Mouse (Mus musculus): Measurements from ENCODE around the gene Klf8. TPM values are rescaled to one million over a fixed set of nuclear protein-coding genes. Genes with fewer than 3 reads are reported as not detected.

Gene Klf8
- polyA plus RNA-seq, 1 experiment from 2014 or later, result 1.5 TPM

DNA sequence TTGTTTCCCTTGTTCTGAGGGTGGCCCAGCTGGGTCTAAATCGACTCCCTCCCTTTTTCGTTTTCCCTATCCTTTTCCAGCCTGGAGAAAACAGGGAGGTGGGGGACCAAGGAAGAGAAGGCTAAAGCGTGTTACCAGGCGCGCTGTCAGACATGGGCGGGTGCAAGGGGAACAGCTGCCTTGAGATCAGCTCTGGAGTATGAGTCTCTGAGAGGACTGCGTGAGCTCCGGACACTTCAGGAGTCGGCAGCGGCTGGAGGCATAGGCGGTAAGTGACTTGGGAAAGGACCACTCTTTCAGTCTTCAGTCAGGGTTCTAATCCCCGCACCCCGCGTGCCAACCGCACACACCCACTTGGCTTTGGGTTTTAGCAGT is 122.9 kb downstream of the Klf8 start:
- DNase-seq (ENCODE audit: low spot score), result no peak
- peak overlapping the region; percentile 67; the same call in 1 of the 2 replicates for H3K27ac ChIP-seq
- 0 out of 2 replicates have a peak, but pooled peaks cover 3% of the 10 kb centered on the region for H3K4me1 ChIP-seq
- H3K27me3 ChIP-seq (ENCODE audit: insufficient read depth, poor library complexity, severe bottlenecking), result peaks cover 20% of the 10 kb centered on the region; the same call in 1 of the 2 replicates
- peak overlapping the region; percentile 60 for H3K4me3 ChIP-seq
- WGBS, result 20% methylated on average over 15 of the region's 15 CpGs
- no peaks in the 10 kb centered on the region for H3K36me3 ChIP-seq
- no peaks in the 10 kb centered on the region for H3K9me3 ChIP-seq

DNA sequence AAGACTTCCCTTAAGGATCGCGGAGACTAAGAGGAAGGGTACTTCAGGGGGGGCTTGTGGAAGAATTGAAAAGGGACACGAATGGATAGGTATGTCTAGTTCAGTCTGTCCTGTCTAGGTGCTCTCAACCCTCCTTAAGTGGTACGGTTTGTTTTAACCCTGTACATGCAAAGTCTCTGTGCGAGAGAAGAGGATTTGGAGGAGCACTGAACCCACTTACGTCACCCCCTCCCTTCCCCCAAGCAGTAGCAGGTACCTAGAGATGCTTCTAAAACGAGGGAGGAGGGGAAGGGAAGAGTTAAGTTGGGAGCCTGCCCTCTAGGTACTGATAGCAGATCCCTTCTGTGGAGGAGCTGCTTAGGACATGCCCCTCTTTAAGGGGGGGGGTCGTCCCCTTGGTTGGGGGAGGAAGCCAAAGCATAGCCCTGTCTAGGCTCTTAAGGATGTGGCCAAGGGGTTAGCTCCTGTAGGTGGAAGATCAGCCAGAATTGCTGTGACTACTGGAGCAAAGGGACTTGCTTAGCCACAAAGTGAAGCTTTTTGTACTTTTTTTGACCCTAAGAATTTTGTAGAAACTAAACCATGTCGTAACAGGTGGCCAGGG is 123.5 kb downstream of the Klf8 start:
- Histone ChIP-seq H3K27me3 (ENCODE audit: insufficient read depth, poor library complexity, severe bottlenecking) (peaks cover 20% of the 10 kb centered on the region; the same call in 1 of the 2 replicates), H3K27ac (no peak overlapping the region), H3K36me3 (no peaks in the 10 kb centered on the region), H3K9me3 (no peaks in the 10 kb centered on the region), H3K4me1 (0 out of 2 replicates have a peak, but pooled peaks cover 3% of the 10 kb centered on the region), H3K4me3 (peak overlapping the region; percentile 60)
- 21% methylated on average over 9 of the region's 9 CpGs for WGBS
- no peak for DNase-seq (ENCODE audit: low spot score)

DNA sequence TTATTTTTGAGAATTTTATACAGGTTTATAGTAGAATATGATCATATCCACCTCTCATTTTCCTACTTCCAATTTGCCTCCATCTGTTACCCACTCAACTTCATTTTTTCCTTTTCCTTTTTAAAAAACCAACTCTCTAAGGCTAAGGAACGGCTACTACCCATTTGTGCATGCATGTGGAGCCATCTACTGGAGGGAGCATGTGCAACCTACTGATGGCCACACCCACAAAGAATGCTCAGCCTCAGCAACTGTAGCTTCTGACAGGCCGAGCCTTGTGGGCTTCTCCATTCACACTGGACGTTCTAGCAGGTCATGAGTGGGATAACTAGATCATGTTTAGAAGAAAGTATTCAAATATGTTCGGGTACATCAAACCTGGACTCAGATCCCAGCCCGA is 129.5 kb downstream of the Klf8 start:
- no peaks in the 10 kb centered on the region for H3K36me3 ChIP-seq
- DNase-seq (ENCODE audit: low spot score), result no peak
- no peaks in the 10 kb centered on the region for H3K27me3 ChIP-seq (ENCODE audit: insufficient read depth, poor library complexity, severe bottlenecking)
- no peak overlapping the region for H3K4me3 ChIP-seq
- no peak overlapping the region for H3K27ac ChIP-seq
- WGBS, result 30% methylated on average over 5 of the region's 5 CpGs
- no peaks in the 10 kb centered on the region for H3K9me3 ChIP-seq
- H3K4me1 ChIP-seq, result no peaks in the 10 kb centered on the region

DNA sequence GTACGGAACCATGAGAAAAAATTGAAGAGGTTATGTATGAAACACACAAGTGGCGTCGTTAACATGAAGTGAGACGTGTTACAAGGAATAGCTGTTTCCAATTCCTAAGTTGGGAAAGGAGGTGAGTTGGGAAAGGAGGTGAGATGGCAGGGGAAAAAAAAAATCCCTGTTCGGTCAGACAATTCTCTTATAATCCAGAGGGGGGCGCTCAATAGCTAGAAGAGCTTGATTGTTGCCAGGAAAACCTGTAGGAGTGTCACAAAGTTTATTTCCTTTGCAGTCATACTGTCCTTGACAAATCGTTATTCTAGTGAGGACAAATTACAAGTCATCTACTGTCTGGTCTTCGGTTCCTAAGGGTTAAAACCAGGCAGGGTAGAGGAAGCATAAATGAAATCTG is 132.5 kb downstream of the Klf8 start:
- no peak for DNase-seq (ENCODE audit: low spot score)
- no peaks in the 10 kb centered on the region for H3K36me3 ChIP-seq
- no peaks in the 10 kb centered on the region for H3K9me3 ChIP-seq
- no peaks in the 10 kb centered on the region for H3K4me1 ChIP-seq
- H3K27me3 ChIP-seq (ENCODE audit: insufficient read depth, poor library complexity, severe bottlenecking), result no peaks in the 10 kb centered on the region
- no peak overlapping the region for H3K27ac ChIP-seq
- no peak overlapping the region for H3K4me3 ChIP-seq
- 27% methylated on average over 8 of the region's 8 CpGs for WGBS

DNA sequence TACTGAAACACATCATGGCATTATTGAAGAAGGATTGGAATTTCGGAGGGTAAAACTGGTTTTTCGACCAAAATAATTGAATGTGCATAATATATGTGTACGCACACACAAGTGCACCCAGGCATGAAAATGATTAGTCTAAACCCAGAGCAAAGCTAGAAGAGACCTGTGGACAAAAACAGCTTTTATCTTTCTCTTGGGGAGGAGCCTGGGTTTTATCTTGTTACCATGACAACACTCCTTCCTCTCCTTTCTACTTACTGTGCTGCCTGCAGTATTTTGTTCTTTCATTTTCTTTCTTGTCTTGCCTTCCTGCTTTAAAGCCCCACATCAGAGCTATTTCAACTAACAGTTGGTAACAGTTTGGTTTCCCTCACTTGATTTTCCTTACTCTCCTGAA is 137.8 kb downstream of the Klf8 start:
- WGBS, result 71% methylated on average over 3 of the region's 3 CpGs
- DNase-seq (ENCODE audit: low spot score), result no peak

DNA sequence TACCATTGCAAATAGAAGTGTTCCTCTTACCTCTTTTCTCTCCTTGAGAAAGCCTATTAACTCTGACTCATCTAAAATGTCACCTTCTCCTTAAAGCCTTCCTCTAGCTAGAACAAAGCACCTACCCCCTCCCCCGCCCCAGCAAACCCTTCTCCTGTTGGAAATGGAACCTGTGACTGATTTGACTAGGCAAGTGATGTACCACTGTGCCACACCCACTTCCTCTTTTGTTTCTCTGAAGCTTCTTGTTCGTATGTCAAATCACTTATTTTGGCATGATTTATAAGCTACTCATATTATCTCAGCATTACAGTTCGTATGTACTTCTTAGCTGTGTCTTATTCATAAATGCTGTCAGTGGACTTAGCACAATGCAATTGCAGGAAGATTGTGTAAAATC is 144.5 kb downstream of the Klf8 start:
- WGBS, result 64% methylated on average over 3 of the region's 3 CpGs
- no peak overlapping the region for H3K27ac ChIP-seq
- no peaks in the 10 kb centered on the region for H3K4me1 ChIP-seq
- no peaks in the 10 kb centered on the region for H3K27me3 ChIP-seq (ENCODE audit: insufficient read depth, poor library complexity, severe bottlenecking)
- DNase-seq (ENCODE audit: low spot score), result no peak
- no peaks in the 10 kb centered on the region for H3K9me3 ChIP-seq
- H3K4me3 ChIP-seq, result no peak overlapping the region
- H3K36me3 ChIP-seq, result no peaks in the 10 kb centered on the region

More for the DNA sequence above, 137.8 kb downstream of the Klf8 start:
- H3K4me1 ChIP-seq, result no peaks in the 10 kb centered on the region
- H3K27ac ChIP-seq, result no peak overlapping the region
- no peaks in the 10 kb centered on the region for H3K27me3 ChIP-seq (ENCODE audit: insufficient read depth, poor library complexity, severe bottlenecking)
- H3K36me3 ChIP-seq, result no peaks in the 10 kb centered on the region
- no peaks in the 10 kb centered on the region for H3K9me3 ChIP-seq
- H3K4me3 ChIP-seq, result no peak overlapping the region

DNA sequence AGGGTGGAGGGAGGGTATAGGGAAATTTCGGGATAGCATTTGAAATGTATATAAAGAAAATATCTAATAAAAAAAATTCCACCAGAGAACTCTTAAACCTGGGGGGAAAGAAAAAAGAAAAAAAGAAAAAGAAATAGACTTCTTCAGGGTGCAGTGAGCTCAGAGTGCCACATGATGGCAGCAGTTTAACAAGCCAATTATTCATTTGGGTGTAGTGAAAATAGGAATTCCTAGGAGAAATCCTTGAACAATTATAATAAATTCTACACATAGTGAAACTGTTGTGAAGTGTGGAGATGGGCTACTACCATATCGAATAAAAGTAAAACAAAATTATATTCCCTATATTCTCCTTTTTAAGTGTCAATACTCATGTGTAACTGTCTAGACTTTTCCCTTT is 152.0 kb downstream of the Klf8 start:
- Histone ChIP-seq H3K27me3 (ENCODE audit: insufficient read depth, poor library complexity, severe bottlenecking) (no peaks in the 10 kb centered on the region), H3K36me3 (no peaks in the 10 kb centered on the region), H3K27ac (no peak overlapping the region), H3K4me3 (no peak overlapping the region), H3K4me1 (no peaks in the 10 kb centered on the region), H3K9me3 (no peaks in the 10 kb centered on the region)
- no peak for DNase-seq (ENCODE audit: low spot score)
- 17% methylated on average over 2 of the region's 2 CpGs for WGBS

DNA sequence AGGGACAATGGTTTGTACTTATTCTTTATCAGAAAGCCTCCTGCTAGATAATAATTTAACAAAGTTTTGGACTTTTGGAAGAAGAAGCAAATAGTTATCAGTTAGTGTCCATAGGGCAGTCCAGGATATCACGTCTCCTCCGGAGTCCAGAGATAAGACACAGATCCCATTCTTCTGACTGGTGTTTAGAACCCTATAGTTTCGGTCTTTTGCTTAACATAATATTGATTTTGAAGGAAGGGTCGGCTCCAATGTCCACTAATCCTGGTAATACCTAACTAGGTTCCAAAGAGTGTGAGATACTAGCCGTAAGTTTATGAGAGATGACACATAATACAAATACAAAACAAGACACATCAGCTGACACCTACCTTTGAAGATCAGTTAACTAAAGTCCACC is 179.8 kb downstream of the Klf8 start:
- no peaks in the 10 kb centered on the region for H3K36me3 ChIP-seq
- 66% methylated on average over 5 of the region's 5 CpGs for WGBS
- H3K4me3 ChIP-seq, result no peak overlapping the region
- DNase-seq (ENCODE audit: low spot score), result no peak
- H3K9me3 ChIP-seq, result no peaks in the 10 kb centered on the region
- no peaks in the 10 kb centered on the region for H3K27me3 ChIP-seq (ENCODE audit: insufficient read depth, poor library complexity, severe bottlenecking)
- H3K27ac ChIP-seq, result no peak overlapping the region
- H3K4me1 ChIP-seq, result no peaks in the 10 kb centered on the region

DNA sequence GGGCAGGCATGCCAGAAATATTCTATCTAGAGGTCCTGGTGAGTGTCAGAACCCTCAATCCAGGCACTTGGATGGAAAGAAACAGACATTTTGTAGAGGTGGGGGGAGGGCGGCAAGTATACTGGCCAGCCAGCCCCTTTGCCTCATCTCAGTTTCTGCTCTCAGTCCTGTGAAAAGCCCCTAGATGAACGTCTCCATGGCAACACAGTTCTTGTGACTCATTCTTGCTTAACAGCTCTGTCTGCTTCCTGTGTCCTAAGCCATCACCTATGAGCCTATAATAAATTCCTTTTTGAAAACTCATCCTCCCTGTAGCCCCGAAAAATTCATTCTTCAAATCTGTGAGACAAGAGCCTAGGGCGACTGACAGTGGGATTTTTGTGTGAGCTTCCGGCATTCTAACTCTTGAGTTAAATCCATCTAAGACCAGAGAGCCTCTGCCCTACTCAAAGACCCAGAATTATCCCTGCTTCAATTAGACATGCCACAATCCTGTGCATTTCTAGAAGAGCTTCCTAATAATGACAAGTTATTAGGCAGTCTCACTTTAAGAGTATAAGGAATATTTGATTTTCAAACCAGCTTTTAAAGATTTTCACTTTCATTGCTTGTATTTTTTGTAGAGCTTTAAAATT is 196.5 kb downstream of the Klf8 start:
- no peaks in the 10 kb centered on the region for H3K27me3 ChIP-seq (ENCODE audit: insufficient read depth, poor library complexity, severe bottlenecking)
- no peaks in the 10 kb centered on the region for H3K9me3 ChIP-seq
- H3K4me3 ChIP-seq, result no peak overlapping the region
- H3K27ac ChIP-seq, result no peak overlapping the region
- DNase-seq (ENCODE audit: low spot score), result no peak
- H3K4me1 ChIP-seq, result no peaks in the 10 kb centered on the region
- WGBS, result 46% methylated on average over 5 of the region's 5 CpGs
- no peaks in the 10 kb centered on the region for H3K36me3 ChIP-seq

DNA sequence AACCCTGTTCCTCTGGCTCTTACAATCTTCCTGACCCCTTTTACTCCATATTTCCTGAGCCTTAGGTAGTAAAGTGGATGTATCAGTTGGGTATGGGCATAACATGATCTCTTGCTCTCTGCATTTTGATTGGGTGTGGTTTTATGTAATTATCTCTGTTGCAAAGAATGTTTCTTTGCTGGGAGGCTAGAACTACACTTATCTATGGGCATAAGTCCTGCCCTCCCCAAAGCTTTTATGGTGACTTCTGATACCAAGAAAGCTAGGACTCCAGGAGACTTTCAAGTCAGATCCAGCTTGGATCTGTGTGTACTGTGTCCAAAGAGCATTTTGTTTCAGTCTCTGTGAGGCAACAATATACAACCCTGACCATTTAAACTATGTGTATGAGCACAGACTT is 202.3 kb downstream of the Klf8 start:
- Histone ChIP-seq H3K4me1 (no peaks in the 10 kb centered on the region), H3K36me3 (no peaks in the 10 kb centered on the region), H3K27ac (no peak overlapping the region), H3K27me3 (ENCODE audit: insufficient read depth, poor library complexity, severe bottlenecking) (no peaks in the 10 kb centered on the region), H3K4me3 (no peak overlapping the region), H3K9me3 (no peaks in the 10 kb centered on the region)
- no peak for DNase-seq (ENCODE audit: low spot score)

DNA sequence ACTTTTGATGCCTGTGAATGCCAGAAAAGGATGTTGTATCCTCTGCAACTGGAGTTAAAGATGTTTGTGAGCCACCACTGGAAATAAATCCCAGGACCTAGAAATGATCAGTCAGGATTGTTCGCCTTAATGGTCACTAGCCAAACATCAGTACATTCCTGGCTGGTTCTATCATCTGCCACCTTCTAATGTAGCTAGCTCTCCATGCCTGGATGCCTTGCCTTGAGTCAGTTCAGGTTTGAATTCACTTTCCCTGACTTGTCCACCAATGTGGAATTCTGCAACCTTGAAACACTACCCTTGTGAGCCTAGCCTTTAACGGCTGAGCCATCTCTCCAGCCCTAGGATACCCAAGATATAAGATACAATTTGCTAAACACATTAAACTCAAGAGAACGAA is 202.8 kb downstream of the Klf8 start:
- no peaks in the 10 kb centered on the region for H3K36me3 ChIP-seq
- no peak overlapping the region for H3K4me3 ChIP-seq
- no peaks in the 10 kb centered on the region for H3K9me3 ChIP-seq
- DNase-seq (ENCODE audit: low spot score), result no peak
- H3K4me1 ChIP-seq, result no peaks in the 10 kb centered on the region
- H3K27ac ChIP-seq, result no peak overlapping the region
- no peaks in the 10 kb centered on the region for H3K27me3 ChIP-seq (ENCODE audit: insufficient read depth, poor library complexity, severe bottlenecking)
- 83% methylated on average over 3 of the region's 3 CpGs for WGBS

Measured in heart, embryonic 10.5 days (tissue).